Mouse (Mus musculus): ENCODE data around the gene Pttg1ip.

- no peak for TF ChIP-seq CTCF (IDR thresholded peaks at IDR 0.05; ENCODE audit: low read depth)
- TF ChIP-seq EP300 (IDR thresholded peaks at IDR 0.05; ENCODE audit: low read depth): no peak
Measured at GRCm38 (mm10) chr10:77603021-77603420, 21.5 kb downstream of the Pttg1ip start.

Data from liver, postnatal 0 days (tissue).